Mouse (Mus musculus) neural tube, embryonic 13.5 days (tissue): ENCODE data around the gene Ttll2. TPM values are rescaled to one million over a fixed set of nuclear protein-coding genes. Genes with fewer than 3 reads are reported as not detected.
"Not testable (repeated sequence)": the region's sequence is repeated elsewhere in the genome, so short reads cannot be mapped to it uniquely, and the experiment has no call there.

Experiments used
- ATAC-seq: fragments of 200-750 bp; cut with Nextera tagmentation; 2 replicates; pipeline ENCODE4 v1.8.0; 2017; ENCODE audit warnings: low read depth, mild to moderate bottlenecking, moderate TSS enrichment, moderate library complexity
- H3K27ac ChIP-seq: fragments of 300-500 bp; sonication (generic); replicated peaks from 2 replicates; pipeline ENCODE4 v1.5.1; 2015; ENCODE audit warnings: moderate library complexity, mild to moderate bottlenecking, inconsistent platforms
- H3K27me3 ChIP-seq: fragments of 300-500 bp; sonication (generic); 2 replicates; pipeline ENCODE4 v1.6.1; 2015; ENCODE audit warnings: mild to moderate bottlenecking, inconsistent platforms
- H3K36me3 ChIP-seq: fragments of 300-500 bp; sonication (generic); 2 replicates; pipeline ENCODE4 v1.6.1; 2015; ENCODE audit warnings: mild to moderate bottlenecking, inconsistent platforms
- H3K4me1 ChIP-seq: fragments of 300-500 bp; sonication (generic); replicated peaks from 2 replicates; pipeline ENCODE4 v1.6.1; 2015; ENCODE audit warnings: inconsistent platforms
- H3K4me2 ChIP-seq: fragments of 300-500 bp; sonication (generic); 2 replicates; pipeline ENCODE4 v1.6.1; 2015; ENCODE audit warnings: inconsistent platforms, mild to moderate bottlenecking, moderate library complexity
- H3K4me3 ChIP-seq: fragments of 300-500 bp; sonication (generic); 2 replicates; pipeline ENCODE4 v1.5.1; 2015; ENCODE audit warnings: mild to moderate bottlenecking, inconsistent platforms
- H3K9ac ChIP-seq: fragments of 300-500 bp; sonication (generic); 2 replicates; pipeline ENCODE4 v1.6.1; 2015; ENCODE audit warnings: moderate library complexity, mild to moderate bottlenecking, inconsistent platforms
- H3K9me3 ChIP-seq: fragments of 300-500 bp; sonication (generic); 2 replicates; pipeline ENCODE4 v1.6.1; 2016; ENCODE audit warnings: inconsistent platforms
- WGBS: fragments of 180-500 bp; shearing (Covaris S2); methylation state at CpG from one replicate; pipeline ENCODE4 v1.1.7; 2015; 5-methylcytosine and 5-hydroxymethylcytosine counted together
- polyA plus RNA-seq: library from polyadenylated mRNA; unstranded; fragments of >200 nt; fragmentation: Nextera tagmentation; extraction: Ambion mirVana; gene quantifications from 2 replicates; pipeline ENCODE4 v1.2.1, GENCODE M21; 2015

Gene Ttll2
- polyA plus RNA-seq: not detected in 2 replicates

- not testable (repeated sequence) for ATAC-seq, H3K4me2 ChIP-seq, H3K4me3 ChIP-seq, H3K27ac ChIP-seq, H3K9me3 ChIP-seq, H3K27me3 ChIP-seq, H3K9ac ChIP-seq, H3K4me1 ChIP-seq, H3K36me3 ChIP-seq
- 87% methylated on average over 1 of the region's 1 CpGs for WGBS
These were observed at the start of gene Ttll2 for GRCm38 (mm10) chr17:7352596-7352995. Ttll2 (minus strand) TSS chr17:7352696.

- not testable (repeated sequence) for H3K27me3 ChIP-seq, H3K36me3 ChIP-seq, H3K9me3 ChIP-seq, H3K4me3 ChIP-seq, ATAC-seq, H3K27ac ChIP-seq, H3K4me1 ChIP-seq, H3K9ac ChIP-seq, H3K4me2 ChIP-seq
- WGBS: 88% methylated on average over 6 of the region's 6 CpGs
These were observed 47.3 kb upstream of the Ttll2 start for GRCm38 (mm10) chr17:7399770-7400169.

GRCm38 (mm10) chr17:7398198-7398847, 45.8 kb upstream of the Ttll2 start:
- H3K27me3 ChIP-seq, H3K27ac ChIP-seq, ATAC-seq, H3K9me3 ChIP-seq, H3K9ac ChIP-seq, H3K4me2 ChIP-seq, H3K4me1 ChIP-seq, H3K4me3 ChIP-seq, H3K36me3 ChIP-seq: not testable (repeated sequence)
- WGBS: 91% methylated on average over 6 of the region's 6 CpGs

GRCm38 (mm10) chr17:7397079-7397478, 44.6 kb upstream of the Ttll2 start:
- ATAC-seq, H3K27me3 ChIP-seq, H3K4me3 ChIP-seq, H3K4me2 ChIP-seq, H3K36me3 ChIP-seq, H3K9me3 ChIP-seq, H3K27ac ChIP-seq, H3K4me1 ChIP-seq, H3K9ac ChIP-seq: not testable (repeated sequence)
- WGBS: 89% methylated on average over 13 of the region's 13 CpGs

- not testable (repeated sequence) for H3K36me3 ChIP-seq, H3K27me3 ChIP-seq, H3K9ac ChIP-seq, H3K4me3 ChIP-seq, ATAC-seq, H3K4me2 ChIP-seq, H3K27ac ChIP-seq, H3K4me1 ChIP-seq, H3K9me3 ChIP-seq
- no CpG with 5 or more reads among the region's 2 CpGs for WGBS
These were observed 43.8 kb upstream of the Ttll2 start for GRCm38 (mm10) chr17:7396288-7396687.

- not testable (repeated sequence) for H3K4me1 ChIP-seq, H3K4me3 ChIP-seq, ATAC-seq, H3K27me3 ChIP-seq, H3K36me3 ChIP-seq, H3K9ac ChIP-seq, H3K27ac ChIP-seq, H3K4me2 ChIP-seq, H3K9me3 ChIP-seq
- WGBS: 90% methylated on average over 8 of the region's 8 CpGs
These were observed 43.2 kb upstream of the Ttll2 start for GRCm38 (mm10) chr17:7395671-7396070.

GRCm38 (mm10) chr17:7395116-7395515, 42.6 kb upstream of the Ttll2 start:
- H3K36me3 ChIP-seq, H3K4me2 ChIP-seq, H3K27ac ChIP-seq, H3K4me1 ChIP-seq, H3K27me3 ChIP-seq, H3K4me3 ChIP-seq, H3K9me3 ChIP-seq, H3K9ac ChIP-seq, ATAC-seq: not testable (repeated sequence)
- WGBS: 88% methylated on average over 7 of the region's 7 CpGs

GRCm38 (mm10) chr17:7389898-7390297, 37.4 kb upstream of the Ttll2 start:
- H3K4me3 ChIP-seq, H3K4me2 ChIP-seq, H3K27me3 ChIP-seq, ATAC-seq, H3K9me3 ChIP-seq, H3K4me1 ChIP-seq, H3K27ac ChIP-seq, H3K36me3 ChIP-seq, H3K9ac ChIP-seq: not testable (repeated sequence)
- 74% methylated on average over 7 of the region's 7 CpGs for WGBS

- not testable (repeated sequence) for H3K4me2 ChIP-seq, H3K9ac ChIP-seq, ATAC-seq, H3K4me3 ChIP-seq, H3K4me1 ChIP-seq, H3K9me3 ChIP-seq, H3K27me3 ChIP-seq, H3K27ac ChIP-seq, H3K36me3 ChIP-seq
- WGBS: 74% methylated on average over 8 of the region's 8 CpGs
These were observed 36.5 kb upstream of the Ttll2 start for GRCm38 (mm10) chr17:7388958-7389356.

GRCm38 (mm10) chr17:7388341-7388957, 36.0 kb upstream of the Ttll2 start:
- not testable (repeated sequence) for H3K27me3 ChIP-seq, H3K4me2 ChIP-seq, H3K4me1 ChIP-seq, ATAC-seq, H3K27ac ChIP-seq, H3K9me3 ChIP-seq, H3K9ac ChIP-seq, H3K4me3 ChIP-seq, H3K36me3 ChIP-seq
- WGBS: no CpG with 5 or more reads among the region's 2 CpGs

GRCm38 (mm10) chr17:7386016-7386415, 33.5 kb upstream of the Ttll2 start:
- WGBS: 69% methylated on average over 8 of the region's 8 CpGs
- not testable (repeated sequence) for H3K9ac ChIP-seq, H3K27ac ChIP-seq, H3K27me3 ChIP-seq, ATAC-seq, H3K36me3 ChIP-seq, H3K9me3 ChIP-seq, H3K4me3 ChIP-seq, H3K4me1 ChIP-seq, H3K4me2 ChIP-seq

- not testable (repeated sequence) for H3K9me3 ChIP-seq, H3K4me1 ChIP-seq, H3K4me2 ChIP-seq, ATAC-seq, H3K27ac ChIP-seq, H3K27me3 ChIP-seq, H3K36me3 ChIP-seq, H3K4me3 ChIP-seq, H3K9ac ChIP-seq
- WGBS: 83% methylated on average over 3 of the region's 3 CpGs
These were observed 32.9 kb upstream of the Ttll2 start, which contains the start of gene Unc93a2 for GRCm38 (mm10) chr17:7385364-7385763. Unc93a2 (minus strand) TSS chr17:7385464.
